Mouse (Mus musculus): Measurements from ENCODE around the gene Ppp1r2. TPM values are rescaled to one million over a fixed set of nuclear protein-coding genes. Genes with fewer than 3 reads are reported as not detected.

Gene Ppp1r2
- polyA plus RNA-seq, 1 experiment from 2014 or later = 90.5 TPM

DNA sequence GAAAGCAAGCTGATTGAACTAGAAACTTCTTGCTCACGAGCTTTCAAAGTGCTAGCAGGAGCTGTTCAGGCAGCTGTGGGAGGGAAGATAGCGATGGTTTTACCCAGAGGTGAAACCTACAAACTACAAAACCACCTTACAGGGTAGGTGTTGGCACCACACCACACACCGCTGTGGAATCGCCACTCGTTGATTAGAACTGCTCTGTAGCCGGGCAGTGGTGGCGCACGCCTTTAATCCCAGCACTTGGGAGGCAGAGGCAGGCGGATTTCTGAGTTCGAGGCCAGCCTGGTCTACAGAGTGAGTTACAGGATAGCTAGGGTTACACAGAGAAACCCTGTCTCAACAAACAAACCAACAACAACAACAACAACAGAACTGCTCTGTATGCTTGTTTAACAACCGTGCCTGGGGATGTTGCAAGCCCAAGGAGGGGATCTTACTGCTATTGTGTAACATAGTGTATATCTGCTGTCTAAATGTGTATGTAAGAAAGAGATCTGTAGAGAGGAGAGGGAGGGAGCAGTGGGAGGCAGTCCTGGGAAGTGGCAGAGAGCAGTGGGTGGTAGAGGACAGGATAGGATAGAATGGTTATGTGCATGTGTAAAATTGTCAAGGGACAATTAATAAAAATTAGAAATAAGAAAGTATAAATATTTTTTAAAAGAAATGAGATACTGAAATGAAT, 11.9 kb upstream of the Ppp1r2 start:
- no peak overlapping the region for H3K4me2 ChIP-seq
- no peak overlapping the region for H3K27ac ChIP-seq
- no peaks in the 10 kb centered on the region for H3K27me3 ChIP-seq (replicated peaks)
- H3K4me1 ChIP-seq = peaks cover 11% of the 10 kb centered on the region; the same call in 1 of the 2 replicates
- no peaks in the 10 kb centered on the region for H3K36me3 ChIP-seq
- no peak for ATAC-seq (ENCODE audit: insufficient read depth, low FRiP score, low read depth)
- no peaks in the 10 kb centered on the region for H3K9me3 ChIP-seq
- no peak overlapping the region for H3K9ac ChIP-seq
- WGBS = 89% methylated on average over 11 of the region's 11 CpGs
- no peak overlapping the region for H3K4me3 ChIP-seq (replicated peaks)

DNA sequence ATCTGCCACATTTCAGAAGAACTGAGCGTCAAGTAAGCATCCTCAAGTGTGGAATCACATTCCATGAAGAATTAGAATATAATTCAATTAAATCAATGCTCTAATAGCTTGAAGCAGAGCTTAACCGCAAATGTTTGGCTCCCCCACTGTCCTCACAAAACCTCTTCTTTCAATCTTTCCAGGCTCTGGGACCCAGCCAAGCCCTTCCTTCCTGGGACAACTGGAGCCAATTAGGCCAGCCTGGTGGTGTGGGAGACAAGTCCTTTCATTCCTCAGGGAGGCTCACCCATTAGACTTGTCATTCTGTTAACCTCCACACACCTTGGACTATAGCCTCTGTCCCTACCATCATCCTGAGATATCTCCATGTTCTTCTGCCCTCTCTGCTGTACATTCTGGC, 6.9 kb upstream of the Ppp1r2 start:
- H3K4me3 ChIP-seq (replicated peaks) = no peak overlapping the region
- H3K4me2 ChIP-seq = no peak overlapping the region
- H3K36me3 ChIP-seq = no peaks in the 10 kb centered on the region
- no peaks in the 10 kb centered on the region for H3K27me3 ChIP-seq (replicated peaks)
- WGBS = 80% methylated on average over 2 of the region's 2 CpGs
- H3K9me3 ChIP-seq = no peaks in the 10 kb centered on the region
- H3K9ac ChIP-seq = no peak overlapping the region
- H3K4me1 ChIP-seq = no peaks in the 10 kb centered on the region
- ATAC-seq (ENCODE audit: insufficient read depth, low FRiP score, low read depth) = no peak
- H3K27ac ChIP-seq = no peak overlapping the region

DNA sequence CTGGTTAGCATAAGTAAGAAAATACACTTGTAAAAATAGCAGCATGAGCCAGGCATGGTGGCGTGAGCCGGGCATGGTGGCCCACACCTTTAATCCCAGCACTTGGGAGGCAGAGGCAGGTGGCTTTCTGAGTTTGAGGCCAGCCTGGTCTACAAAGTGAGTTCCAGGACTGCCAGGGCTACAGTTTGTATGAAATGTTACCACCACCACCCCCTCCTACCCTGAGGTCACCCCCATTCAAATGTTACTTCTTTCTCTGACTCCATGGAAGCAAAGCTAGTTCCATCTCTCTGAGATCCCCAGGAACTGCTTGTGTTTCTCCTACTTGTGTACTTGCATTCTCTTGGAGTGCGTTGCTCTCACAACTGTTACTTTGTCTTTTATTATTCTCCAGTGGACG, 5.1 kb upstream of the Ppp1r2 start:
- Histone ChIP-seq H3K4me3 (replicated peaks) (no peak overlapping the region), H3K4me1 (0 out of 2 replicates have a peak, but pooled peaks cover 9% of the 10 kb centered on the region), H3K27ac (no peak overlapping the region), H3K9ac (no peak overlapping the region), H3K27me3 (replicated peaks) (no peaks in the 10 kb centered on the region), H3K4me2 (no peak overlapping the region), H3K36me3 (no peaks in the 10 kb centered on the region), H3K9me3 (no peaks in the 10 kb centered on the region)
- 91% methylated on average over 4 of the region's 4 CpGs for WGBS
- ATAC-seq (ENCODE audit: insufficient read depth, low FRiP score, low read depth) = no peak

DNA sequence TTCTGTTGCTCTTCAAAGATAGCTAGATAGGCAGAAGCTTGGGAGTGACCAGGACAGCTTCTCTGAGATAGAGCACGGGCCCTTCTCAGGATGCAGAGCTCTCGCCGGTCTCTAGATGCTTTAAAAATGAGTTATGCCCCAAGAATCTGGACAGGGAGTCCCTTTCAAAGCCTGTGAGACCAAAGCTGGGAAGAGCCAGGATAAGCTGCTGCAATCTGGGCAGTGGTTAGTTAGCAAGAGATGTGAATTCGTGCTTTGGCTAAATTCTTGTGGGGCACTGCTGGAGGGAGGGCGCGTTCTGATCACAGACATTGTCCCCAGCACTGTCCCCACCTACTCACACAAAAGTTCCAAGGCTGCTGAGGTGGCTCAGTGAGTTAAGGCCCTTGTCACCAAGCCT, 3.5 kb upstream of the Ppp1r2 start:
- Histone ChIP-seq H3K4me1 (peaks cover 9% of the 10 kb centered on the region; the same call in 1 of the 2 replicates), H3K36me3 (no peaks in the 10 kb centered on the region), H3K9ac (no peak overlapping the region), H3K4me2 (no peak overlapping the region), H3K27ac (no peak overlapping the region), H3K9me3 (no peaks in the 10 kb centered on the region), H3K4me3 (replicated peaks) (no peak overlapping the region), H3K27me3 (replicated peaks) (no peaks in the 10 kb centered on the region)
- no peak for ATAC-seq (ENCODE audit: insufficient read depth, low FRiP score, low read depth)
- WGBS = 71% methylated on average over 6 of the region's 6 CpGs

DNA sequence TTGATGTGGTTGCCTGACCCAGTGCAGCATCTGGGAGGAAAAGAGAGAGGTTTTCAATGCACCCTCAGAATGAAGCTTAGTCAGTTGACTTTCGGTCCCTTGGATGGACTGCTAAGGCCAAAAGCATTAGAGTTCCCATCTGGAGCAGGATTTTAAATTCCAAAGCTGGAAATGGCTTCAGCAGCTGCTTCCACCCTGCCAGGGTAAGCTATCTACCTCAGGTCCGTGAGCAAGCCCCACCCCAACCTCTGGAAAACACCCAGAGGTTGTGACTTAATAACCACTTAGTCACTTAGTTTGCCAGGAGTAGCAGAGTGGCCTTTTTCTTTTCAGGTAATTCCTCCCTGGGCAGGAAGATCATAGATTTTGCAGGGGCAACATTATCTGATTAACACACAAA, 3.0 kb upstream of the Ppp1r2 start:
- no peaks in the 10 kb centered on the region for H3K27me3 ChIP-seq (replicated peaks)
- ATAC-seq (ENCODE audit: insufficient read depth, low FRiP score, low read depth) = no peak
- no peaks in the 10 kb centered on the region for H3K36me3 ChIP-seq
- no peak overlapping the region for H3K4me2 ChIP-seq
- no peak overlapping the region for H3K27ac ChIP-seq
- no peaks in the 10 kb centered on the region for H3K9me3 ChIP-seq
- H3K4me3 ChIP-seq (replicated peaks) = no peak overlapping the region
- no peak overlapping the region for H3K9ac ChIP-seq
- H3K4me1 ChIP-seq = peaks cover 14% of the 10 kb centered on the region; the same call in 1 of the 2 replicates
- 47% methylated on average over 2 of the region's 2 CpGs for WGBS

DNA sequence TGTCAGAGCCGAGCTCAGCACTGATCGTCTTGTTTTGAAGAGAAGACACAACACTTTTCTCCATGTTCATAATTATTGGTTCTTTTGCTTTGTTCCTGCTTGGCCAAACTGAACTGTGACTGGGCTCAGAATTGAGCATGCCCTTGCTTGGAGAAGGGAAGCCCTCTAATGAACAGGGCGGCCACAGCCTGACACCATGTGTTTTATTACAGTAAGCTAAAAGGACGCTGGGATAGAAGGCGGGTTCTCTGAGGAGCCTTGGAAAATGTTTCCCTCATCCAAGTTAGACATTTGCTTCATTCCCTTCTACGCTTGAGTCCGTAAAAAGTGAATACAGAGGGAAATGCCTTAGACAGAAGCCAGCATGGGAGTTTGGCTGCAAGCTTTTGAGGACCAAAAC, 1.9 kb upstream of the Ppp1r2 start:
- no peaks in the 10 kb centered on the region for H3K36me3 ChIP-seq
- peak overlapping the region; percentile 55 for H3K27ac ChIP-seq
- peak overlapping the region; percentile 2 for H3K4me2 ChIP-seq
- H3K27me3 ChIP-seq (replicated peaks) = no peaks in the 10 kb centered on the region
- H3K9ac ChIP-seq = no peak overlapping the region
- no peak for ATAC-seq (ENCODE audit: insufficient read depth, low FRiP score, low read depth)
- WGBS = 58% methylated on average over 7 of the region's 7 CpGs
- peaks cover 14% of the 10 kb centered on the region; the same call in 1 of the 2 replicates for H3K4me1 ChIP-seq
- no peaks in the 10 kb centered on the region for H3K9me3 ChIP-seq
- no peak overlapping the region for H3K4me3 ChIP-seq (replicated peaks)

DNA sequence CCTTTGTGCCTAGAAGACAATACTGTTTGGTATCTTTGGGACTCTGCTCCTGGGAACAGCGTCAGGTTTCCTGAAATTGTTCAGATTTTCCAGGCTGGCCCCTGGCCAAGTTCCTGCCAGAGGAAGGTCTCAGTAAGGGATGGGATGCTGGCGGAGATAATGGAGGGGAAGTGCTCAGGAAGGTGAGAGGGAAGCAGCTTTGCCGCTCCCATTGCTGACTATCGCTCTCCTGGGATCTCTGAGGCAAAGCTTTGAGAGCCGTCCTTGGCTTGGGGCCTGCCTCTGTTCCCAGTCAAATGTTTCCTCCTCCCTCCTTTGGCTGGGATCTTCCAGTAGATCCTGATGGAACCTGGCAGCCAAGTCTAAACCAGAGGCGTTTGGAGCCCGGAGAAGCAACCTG, 1.5 kb upstream of the Ppp1r2 start:
- Histone ChIP-seq H3K4me2 (peak overlapping the region; percentile 2; the same call in 1 of the 2 replicates), H3K4me1 (peaks cover 14% of the 10 kb centered on the region; the same call in 1 of the 2 replicates), H3K27me3 (replicated peaks) (no peaks in the 10 kb centered on the region), H3K9ac (no peak overlapping the region), H3K36me3 (no peaks in the 10 kb centered on the region), H3K27ac (peak overlapping the region; percentile 55), H3K4me3 (replicated peaks) (no peak overlapping the region), H3K9me3 (no peaks in the 10 kb centered on the region)
- ATAC-seq (ENCODE audit: insufficient read depth, low FRiP score, low read depth) = no peak
- WGBS = 42% methylated on average over 7 of the region's 7 CpGs

DNA sequence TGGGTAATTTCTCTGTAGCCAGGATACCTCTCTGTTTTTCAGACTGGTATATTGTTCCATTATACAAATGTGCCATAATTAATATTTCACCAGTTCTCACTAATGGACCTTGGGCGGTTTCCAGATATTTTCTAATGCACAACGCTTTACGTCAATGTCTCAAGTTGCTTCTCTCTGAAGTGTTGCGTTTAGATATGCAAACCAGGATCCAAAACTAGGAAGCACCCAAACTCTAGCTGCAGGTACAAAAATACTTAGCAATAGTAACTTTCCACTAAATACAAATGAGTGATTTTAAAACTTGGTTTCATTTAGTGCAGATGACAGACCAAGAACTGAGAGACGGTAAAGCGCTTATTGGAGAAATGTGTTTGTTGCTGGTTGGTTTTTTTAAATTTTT, 993 bp downstream of the Ppp1r2 start:
- Histone ChIP-seq H3K4me3 (replicated peaks) (peak overlapping the region; percentile 95), H3K4me1 (peaks cover 14% of the 10 kb centered on the region; the same call in 1 of the 2 replicates), H3K4me2 (peak overlapping the region; percentile 63), H3K36me3 (no peaks in the 10 kb centered on the region), H3K9ac (peak overlapping the region; percentile 92), H3K9me3 (no peaks in the 10 kb centered on the region), H3K27ac (peak overlapping the region; percentile 91; the same call in 1 of the 2 replicates), H3K27me3 (replicated peaks) (no peaks in the 10 kb centered on the region)
- no peak for ATAC-seq (ENCODE audit: insufficient read depth, low FRiP score, low read depth)
- 2% methylated on average over 6 of the region's 6 CpGs for WGBS

DNA sequence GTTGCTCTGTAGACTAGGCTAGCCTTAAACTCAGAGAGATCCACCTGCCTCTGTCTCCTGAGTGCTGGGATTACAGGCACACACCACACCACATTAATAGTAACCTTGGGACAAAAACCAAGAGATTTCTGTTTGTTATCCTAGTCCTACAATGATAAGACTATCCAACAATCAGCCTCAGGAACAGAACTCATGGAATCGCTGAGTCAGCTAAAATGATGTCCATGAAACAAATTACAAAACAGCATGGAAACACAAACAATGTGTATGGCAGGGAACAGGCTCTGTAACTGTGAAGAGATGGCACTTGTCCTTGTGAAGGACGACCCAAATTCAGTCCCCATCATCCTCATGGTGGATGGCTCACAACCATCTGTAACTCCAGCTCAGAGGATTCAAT, 8.4 kb downstream of the Ppp1r2 start:
- WGBS = 87% methylated on average over 2 of the region's 2 CpGs
- Histone ChIP-seq H3K4me3 (replicated peaks) (no peak overlapping the region), H3K9me3 (no peaks in the 10 kb centered on the region), H3K9ac (no peak overlapping the region), H3K36me3 (0 out of 2 replicates have a peak, but pooled peaks cover 3% of the 10 kb centered on the region), H3K4me1 (no peaks in the 10 kb centered on the region), H3K4me2 (no peak overlapping the region), H3K27me3 (replicated peaks) (no peaks in the 10 kb centered on the region), H3K27ac (no peak overlapping the region)
- ATAC-seq (ENCODE audit: insufficient read depth, low FRiP score, low read depth) = no peak

DNA sequence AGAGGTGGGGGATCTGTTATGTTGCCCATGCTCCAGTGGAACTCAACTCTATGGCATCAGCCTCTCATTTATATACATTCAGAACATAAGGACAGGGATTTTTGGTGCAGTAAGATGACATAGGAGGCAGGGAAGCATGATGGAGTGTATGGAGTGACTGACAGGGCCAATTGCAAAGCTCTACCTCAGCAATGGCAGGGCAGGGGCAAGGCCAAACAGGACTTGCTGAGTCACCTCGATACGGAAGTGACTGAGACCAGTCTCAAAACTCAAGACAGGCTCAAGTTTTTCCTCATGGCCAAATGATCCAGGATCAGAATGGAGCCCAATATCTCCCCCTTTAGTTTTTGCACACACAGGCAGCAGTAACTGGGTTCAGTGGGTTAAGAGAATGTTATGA, 18.9 kb downstream of the Ppp1r2 start:
- H3K9ac ChIP-seq = no peak overlapping the region
- H3K9me3 ChIP-seq = no peaks in the 10 kb centered on the region
- H3K27me3 ChIP-seq (replicated peaks) = no peaks in the 10 kb centered on the region
- H3K27ac ChIP-seq = no peak overlapping the region
- H3K4me3 ChIP-seq (replicated peaks) = no peak overlapping the region
- H3K4me1 ChIP-seq = no peaks in the 10 kb centered on the region
- ATAC-seq (ENCODE audit: insufficient read depth, low FRiP score, low read depth) = no peak
- H3K4me2 ChIP-seq = no peak overlapping the region
- peaks cover 13% of the 10 kb centered on the region; the same call in 1 of the 2 replicates for H3K36me3 ChIP-seq
- 73% methylated on average over 2 of the region's 2 CpGs for whole genome bisulfite sequencing

DNA sequence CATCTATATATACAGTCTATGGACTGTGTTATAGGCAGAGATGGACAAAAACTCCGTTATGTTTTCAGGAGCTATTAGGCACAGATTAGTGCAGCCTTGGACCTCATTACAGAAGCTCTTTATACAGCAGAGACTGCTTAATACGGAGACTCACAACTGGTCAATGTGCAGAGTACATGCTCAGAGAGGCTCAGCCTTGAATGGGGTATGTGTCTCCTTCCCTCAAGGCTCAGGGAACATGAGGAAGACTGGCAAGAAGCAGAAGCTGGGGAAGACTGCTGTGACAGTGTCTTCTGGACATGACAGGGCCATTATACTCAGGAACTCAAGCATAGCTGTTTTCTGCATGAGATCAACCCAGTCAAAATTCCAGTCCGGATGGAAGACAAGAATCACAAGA, 19.4 kb downstream of the Ppp1r2 start:
- no peak overlapping the region for H3K27ac ChIP-seq
- no peaks in the 10 kb centered on the region for H3K27me3 ChIP-seq (replicated peaks)
- no peak overlapping the region for H3K4me2 ChIP-seq
- no peak for ATAC-seq (ENCODE audit: insufficient read depth, low FRiP score, low read depth)
- H3K9me3 ChIP-seq = no peaks in the 10 kb centered on the region
- no peak overlapping the region for H3K9ac ChIP-seq
- H3K4me3 ChIP-seq (replicated peaks) = no peak overlapping the region
- WGBS = 80% methylated on average over 3 of the region's 3 CpGs
- H3K36me3 ChIP-seq = peaks cover 10% of the 10 kb centered on the region; the same call in 1 of the 2 replicates
- H3K4me1 ChIP-seq = no peaks in the 10 kb centered on the region

DNA sequence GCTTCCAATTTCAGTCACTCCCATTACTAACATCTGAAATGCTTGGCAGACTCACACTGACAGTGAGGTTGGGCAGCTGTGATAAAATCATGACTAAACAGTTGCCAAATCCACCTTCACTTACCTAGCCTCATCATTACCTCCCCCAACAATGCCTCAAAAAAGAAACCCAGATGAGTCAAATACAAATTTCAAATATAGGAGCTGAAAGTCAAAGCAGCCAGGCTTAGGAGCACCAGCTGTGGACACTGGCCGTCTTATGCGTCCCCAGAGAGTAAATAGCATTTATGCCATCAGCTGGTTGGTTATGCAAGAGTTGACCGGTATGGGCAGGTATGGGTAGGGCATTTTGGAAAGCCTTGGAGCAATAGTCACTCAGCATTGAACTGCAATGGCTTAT, 25.7 kb downstream of the Ppp1r2 start:
- Histone ChIP-seq H3K4me1 (no peaks in the 10 kb centered on the region), H3K36me3 (no peaks in the 10 kb centered on the region), H3K9ac (no peak overlapping the region), H3K27ac (no peak overlapping the region), H3K27me3 (replicated peaks) (no peaks in the 10 kb centered on the region), H3K9me3 (no peaks in the 10 kb centered on the region), H3K4me3 (replicated peaks) (no peak overlapping the region), H3K4me2 (no peak overlapping the region)
- WGBS = 78% methylated on average over 3 of the region's 3 CpGs
- no peak for ATAC-seq (ENCODE audit: insufficient read depth, low FRiP score, low read depth)

Data from stomach, embryonic 15.5 days (tissue).